Mouse (Mus musculus) left cerebral cortex, adult 9 months (tissue): ENCODE results near the gene A930004D18Rik.

ENCODE experiments used
- DNase-seq, 2 experiments: peaks; one replicate each; pipeline ENCODE4 v3.0.0; 2022; ENCODE audit warnings: low spot score in 2 of 2

Gene A930004D18Rik

GRCm38 (mm10) chr2:18053243-18053950 is 15.9 kb upstream of the A930004D18Rik start:
- DNase-seq: no peak

- DNase-seq: no peak
Measured at GRCm38 (mm10) chr2:18052581-18052980, 15.0 kb upstream of the A930004D18Rik start.

- DNase-seq: no peak
Measured at GRCm38 (mm10) chr2:18051831-18052170, 14.3 kb upstream of the A930004D18Rik start.

- DNase-seq: no peak
Measured at GRCm38 (mm10) chr2:18051026-18051830, 13.7 kb upstream of the A930004D18Rik start.

GRCm38 (mm10) chr2:18050541-18050985 is 13.0 kb upstream of the A930004D18Rik start:
- DNase-seq: no peak

- no peak for DNase-seq
Measured at GRCm38 (mm10) chr2:18050018-18050417, 12.5 kb upstream of the A930004D18Rik start.

GRCm38 (mm10) chr2:18049279-18049821 is 11.8 kb upstream of the A930004D18Rik start:
- DNase-seq: no peak

- DNase-seq: no peak
Measured at GRCm38 (mm10) chr2:18048453-18049075, 11.0 kb upstream of the A930004D18Rik start, which contains the start of gene Skida1. Gene Skida1, minus strand, starts transcription at chr2:18049051.

- DNase-seq: peak in 1 of 2 experiments; percentile 58
Measured at GRCm38 (mm10) chr2:18047646-18048452, 10.3 kb upstream of the A930004D18Rik start.

- peak in 1 of 2 experiments; percentile 65 for DNase-seq
Measured at GRCm38 (mm10) chr2:18046758-18047645, 9.5 kb upstream of the A930004D18Rik start.

GRCm38 (mm10) chr2:18046186-18046585 is 8.6 kb upstream of the A930004D18Rik start:
- no peak for DNase-seq

- no peak for DNase-seq
Measured at GRCm38 (mm10) chr2:18045781-18046181, 8.2 kb upstream of the A930004D18Rik start.

- DNase-seq: no peak
Measured at GRCm38 (mm10) chr2:18045143-18045780, 7.7 kb upstream of the A930004D18Rik start.

- no peak for DNase-seq
Measured at GRCm38 (mm10) chr2:18041199-18041885, 3.8 kb upstream of the A930004D18Rik start.

- no peak for DNase-seq
Measured at GRCm38 (mm10) chr2:18040347-18041160, 3.0 kb upstream of the A930004D18Rik start.

- no peak for DNase-seq
Measured at GRCm38 (mm10) chr2:18039566-18040290, 2.2 kb upstream of the A930004D18Rik start.

- no peak for DNase-seq
Measured at GRCm38 (mm10) chr2:18038895-18039371, 1.4 kb upstream of the A930004D18Rik start.
